Mouse (Mus musculus) olfactory bulb, adult 2 months (tissue): ENCODE measurements around the gene Rundc1.

Experiments
- CTCF ChIP-seq: fragments of 200-500 bp; IDR thresholded peaks from 2 replicates; pipeline ENCODE4 v1.5.1; 2012; ENCODE audit warnings: low read depth, mild to moderate bottlenecking, low read length, moderate library complexity; ENCODE audit not compliant: insufficient read depth
- POLR2A ChIP-seq: fragments of 200-500 bp; IDR thresholded peaks from 2 replicates; pipeline ENCODE4 v1.6.1; 2012; ENCODE audit warnings: mild to moderate bottlenecking, low read depth, low read length, moderate library complexity; ENCODE audit not compliant: insufficient read depth

DNA sequence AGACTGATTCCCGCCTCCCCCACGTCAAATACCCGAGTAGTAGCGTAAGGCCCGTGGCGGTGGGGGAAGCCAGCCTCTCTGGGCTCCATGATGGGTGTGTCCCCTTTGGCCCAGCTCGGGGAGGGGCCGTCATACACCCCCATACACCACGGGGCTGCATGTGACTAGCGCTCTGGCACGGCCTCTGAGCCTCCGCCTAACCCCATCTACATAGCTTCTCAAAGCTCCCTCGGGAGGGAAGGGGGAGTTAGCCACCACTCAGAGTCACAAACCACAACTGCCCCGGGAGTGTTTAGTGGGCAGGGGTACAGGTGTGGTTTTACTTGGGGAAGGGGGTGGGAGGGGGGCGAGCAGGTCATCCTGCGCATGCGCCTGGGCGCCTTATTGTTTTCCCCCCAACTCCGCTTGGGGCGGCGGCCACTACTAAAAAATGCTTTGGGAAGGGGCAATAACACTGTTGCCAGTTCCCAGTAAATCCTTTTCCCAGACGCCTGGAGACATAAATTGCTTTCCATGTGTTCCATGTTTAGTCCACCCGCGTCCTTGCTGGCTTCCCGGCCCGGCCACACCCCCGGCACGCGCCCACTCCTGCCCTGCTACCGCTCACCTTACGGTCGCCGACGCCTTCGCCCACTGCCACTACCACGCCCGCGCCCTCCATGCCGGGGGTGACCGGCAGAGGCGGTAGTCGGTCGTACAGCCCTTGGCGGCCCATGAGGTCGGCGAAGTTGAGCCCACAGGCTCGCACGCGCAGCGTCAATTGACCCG is 40.4 kb downstream of the Rundc1 start:
- TF ChIP-seq CTCF (no peak), POLR2A (0 out of 2 replicates have a peak, but pooled peaks have one; percentile 9)
